Mouse (Mus musculus): ENCODE results near the gene Sap18b.

DNA sequence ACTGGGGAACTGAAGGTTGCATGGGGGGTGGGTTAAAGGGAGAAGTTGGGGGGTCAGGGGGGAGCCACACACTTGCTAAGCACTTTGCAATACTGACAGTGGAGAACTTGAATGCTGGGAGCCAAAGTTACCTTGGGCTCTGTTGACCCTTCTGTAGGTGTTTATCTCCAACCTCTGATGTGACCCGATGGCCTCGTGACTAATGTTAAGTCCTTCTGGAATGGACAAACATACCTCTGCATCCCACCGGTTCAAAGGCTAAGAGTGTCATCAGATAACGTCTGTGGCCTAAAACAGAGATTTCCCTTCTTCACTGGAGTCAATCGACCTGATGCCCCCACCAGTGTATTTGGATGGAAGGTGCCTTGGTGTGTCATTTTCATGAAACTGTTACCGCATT is 3.9 kb upstream of the Sap18b start:
- no peak for TF ChIP-seq MYOD1 (IDR thresholded peaks at IDR 0.05; ENCODE audit: control insufficient read depth in 1 of 3, insufficient read length in 2 of 3, low read depth in 2 of 3)
- no peak for TF ChIP-seq POLR2A (IDR thresholded peaks at IDR 0.05; ENCODE audit: insufficient read length, low read depth)
- no peak for TF ChIP-seq TCF12 (IDR thresholded peaks at IDR 0.05; ENCODE audit: insufficient read depth, poor library complexity, severe bottlenecking)
- TF ChIP-seq MAX (IDR thresholded peaks at IDR 0.05; ENCODE audit: low read depth) = no peak
- TF ChIP-seq USF1 (IDR thresholded peaks at IDR 0.05; ENCODE audit: low read depth) = no peak
- no peak for TF ChIP-seq CEBPB (IDR thresholded peaks at IDR 0.05; ENCODE audit: insufficient read depth, poor library complexity, severe bottlenecking)
- no peak for TF ChIP-seq E2F4 (IDR thresholded peaks at IDR 0.05; ENCODE audit: insufficient read depth)
- TF ChIP-seq MYOG (IDR thresholded peaks at IDR 0.05; ENCODE audit: control insufficient read depth in 1 of 3, insufficient read depth in 1 of 3, insufficient read length in 2 of 3, low read depth in 2 of 3) = no peak
